Mouse (Mus musculus): Measurements from ENCODE around the gene Wdfy3. TPM values are rescaled to one million over a fixed set of nuclear protein-coding genes. Genes with fewer than 3 reads are reported as not detected.

The Wdfy3 gene
- total RNA-seq, 1 experiment from 2014 or later: 11.2 TPM

DNA sequence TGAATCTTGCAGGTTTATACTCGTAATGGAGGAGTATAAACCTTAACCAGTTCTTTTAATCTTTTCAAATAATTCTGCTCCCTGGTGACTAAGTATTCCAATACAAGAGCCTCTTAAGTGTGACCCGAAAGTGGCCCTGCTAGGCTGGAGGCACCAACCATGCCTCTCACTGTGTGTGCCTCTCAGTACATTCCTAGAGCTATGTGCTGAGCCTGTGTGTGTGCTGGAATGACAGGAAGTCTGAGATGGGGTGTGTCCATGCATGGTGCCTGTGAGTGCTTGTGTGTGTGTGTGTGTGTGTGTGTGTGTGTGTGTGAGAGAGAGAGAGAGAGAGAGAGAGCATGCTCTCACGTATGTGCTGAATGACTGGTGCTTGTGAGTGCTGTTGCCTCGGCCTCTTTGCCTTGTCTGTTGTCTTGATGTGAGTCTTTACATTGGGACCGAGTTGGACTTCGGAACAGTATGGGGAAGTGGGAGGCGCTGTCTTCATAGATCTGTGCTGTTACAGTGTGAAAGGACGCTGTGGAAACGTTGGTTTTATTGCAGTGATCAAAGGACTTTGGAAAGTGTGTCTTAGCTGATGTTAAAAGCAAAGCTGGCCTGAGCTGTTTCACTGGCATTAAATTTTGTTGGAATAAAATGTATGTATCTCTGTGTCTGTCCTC lies 267.2 kb downstream of the Wdfy3 start:
- ATAC-seq (replicated peaks in 1 of 2; ENCODE audit: insufficient read depth in 1 of 2, low FRiP score in 2 of 2, low TSS enrichment in 1 of 2, low read depth in 1 of 2, poor library complexity in 2 of 2, severe bottlenecking in 2 of 2): no peak

DNA sequence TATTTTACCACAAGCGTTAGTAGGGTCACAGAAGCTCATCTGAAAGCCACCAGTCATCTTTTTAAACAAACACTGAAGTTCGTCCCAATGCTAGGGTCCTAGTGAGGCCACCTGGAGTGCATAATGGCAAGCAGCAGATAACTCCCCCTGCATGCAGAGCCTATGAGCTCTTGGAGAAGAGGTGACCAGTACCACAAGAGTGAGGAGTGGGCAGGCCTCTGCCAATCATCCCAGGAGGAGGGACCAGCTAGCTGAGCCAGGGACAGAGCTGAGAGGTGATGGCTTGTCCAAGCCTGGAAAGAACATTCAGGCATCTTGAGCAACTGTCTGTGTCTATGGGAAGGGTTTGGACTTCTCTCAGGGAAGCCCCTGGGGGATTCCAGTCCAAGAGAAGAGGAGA lies 267.8 kb downstream of the Wdfy3 start:
- no peak for ATAC-seq (replicated peaks in 1 of 2; ENCODE audit: insufficient read depth in 1 of 2, low FRiP score in 2 of 2, low TSS enrichment in 1 of 2, low read depth in 1 of 2, poor library complexity in 2 of 2, severe bottlenecking in 2 of 2)

DNA sequence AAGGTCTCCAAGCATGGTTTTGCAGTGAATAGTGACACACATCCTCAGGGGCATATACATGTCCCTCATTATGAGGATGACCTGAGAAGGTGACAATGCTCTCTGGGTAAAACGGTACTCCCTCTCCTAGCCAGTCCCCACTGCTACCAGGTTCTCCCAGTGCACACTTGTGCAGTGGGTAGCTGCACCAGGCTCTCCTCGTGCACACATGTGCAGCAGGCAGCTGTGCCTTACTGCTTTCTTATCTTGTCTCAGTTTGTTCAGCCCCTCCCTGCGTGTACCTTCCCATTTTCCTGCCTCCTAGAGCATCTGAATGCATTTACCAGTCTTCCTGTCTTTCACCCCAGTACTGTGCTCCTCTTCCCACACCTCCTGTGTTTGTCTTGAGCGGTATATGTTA lies 277.1 kb downstream of the Wdfy3 start:
- ATAC-seq (replicated peaks in 1 of 2; ENCODE audit: insufficient read depth in 1 of 2, low FRiP score in 2 of 2, low TSS enrichment in 1 of 2, low read depth in 1 of 2, poor library complexity in 2 of 2, severe bottlenecking in 2 of 2): no peak; a peak in 1 of 4 replicates

DNA sequence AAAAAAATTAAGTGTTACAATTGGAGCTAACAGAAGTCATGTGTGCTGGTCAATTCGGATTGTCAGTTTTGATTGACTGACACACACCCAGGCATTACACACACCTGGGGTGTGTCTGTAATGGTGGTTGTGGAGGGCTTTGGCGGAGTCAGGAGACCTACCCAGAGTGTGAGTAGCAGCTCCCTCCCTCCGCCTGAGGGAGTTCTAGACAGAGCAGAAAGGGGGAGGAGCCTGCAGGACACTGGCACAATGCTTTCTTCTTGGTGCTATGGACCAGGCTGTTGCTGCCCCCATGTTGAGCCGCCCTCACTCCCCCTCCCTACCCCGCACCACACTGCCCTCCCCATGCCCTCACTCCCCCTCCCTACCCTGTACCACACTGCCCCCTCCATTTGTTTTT lies 279.2 kb downstream of the Wdfy3 start:
- ATAC-seq (replicated peaks in 1 of 2; ENCODE audit: insufficient read depth in 1 of 2, low FRiP score in 2 of 2, low TSS enrichment in 1 of 2, low read depth in 1 of 2, poor library complexity in 2 of 2, severe bottlenecking in 2 of 2): no peak

DNA sequence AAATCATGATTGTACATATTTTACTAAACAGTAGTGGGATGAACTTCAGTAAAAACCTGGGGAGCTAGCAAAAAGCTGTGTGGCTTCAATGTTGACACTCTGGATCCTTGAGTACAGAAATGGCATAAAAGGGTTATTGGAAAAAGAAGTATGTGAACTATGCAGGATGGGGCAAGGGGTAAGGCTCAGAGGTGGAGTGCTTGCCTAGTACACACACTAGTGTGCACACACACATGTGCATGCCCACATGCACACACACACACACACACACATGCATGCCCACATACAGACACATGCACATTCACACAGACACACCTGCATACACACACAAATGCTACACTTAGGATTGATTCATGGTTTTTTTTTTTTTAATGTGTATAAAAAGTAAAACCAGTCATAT lies 280.0 kb downstream of the Wdfy3 start:
- no peak for ATAC-seq (replicated peaks in 1 of 2; ENCODE audit: insufficient read depth in 1 of 2, low FRiP score in 2 of 2, low TSS enrichment in 1 of 2, low read depth in 1 of 2, poor library complexity in 2 of 2, severe bottlenecking in 2 of 2)

- ATAC-seq (replicated peaks in 1 of 2; ENCODE audit: insufficient read depth in 1 of 2, low FRiP score in 2 of 2, low TSS enrichment in 1 of 2, low read depth in 1 of 2, poor library complexity in 2 of 2, severe bottlenecking in 2 of 2): peak; percentile 88
Measured at GRCm38 (mm10) chr5:101785921-101786614, 283.7 kb downstream of the Wdfy3 start.

DNA sequence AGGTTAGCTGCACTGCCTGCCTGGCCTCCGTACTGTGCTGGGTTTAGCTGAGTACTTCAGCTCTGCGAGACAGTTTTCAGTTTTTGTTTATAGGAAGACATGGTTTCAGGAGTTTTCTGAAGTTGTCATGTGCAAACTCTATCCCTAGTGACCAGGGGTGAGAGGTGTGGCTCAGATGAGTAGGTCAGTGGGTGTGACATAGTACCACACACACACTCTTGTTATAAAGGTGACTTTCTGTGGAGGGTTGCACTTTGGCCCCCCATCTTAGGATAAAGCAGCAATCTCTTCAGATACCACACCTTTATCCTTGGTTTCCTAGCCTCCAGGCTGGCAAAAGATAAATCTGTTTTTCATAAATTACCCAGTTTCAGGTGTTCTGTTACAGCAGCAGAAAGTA lies 284.9 kb downstream of the Wdfy3 start:
- no peak for ATAC-seq (replicated peaks in 1 of 2; ENCODE audit: insufficient read depth in 1 of 2, low FRiP score in 2 of 2, low TSS enrichment in 1 of 2, low read depth in 1 of 2, poor library complexity in 2 of 2, severe bottlenecking in 2 of 2)

DNA sequence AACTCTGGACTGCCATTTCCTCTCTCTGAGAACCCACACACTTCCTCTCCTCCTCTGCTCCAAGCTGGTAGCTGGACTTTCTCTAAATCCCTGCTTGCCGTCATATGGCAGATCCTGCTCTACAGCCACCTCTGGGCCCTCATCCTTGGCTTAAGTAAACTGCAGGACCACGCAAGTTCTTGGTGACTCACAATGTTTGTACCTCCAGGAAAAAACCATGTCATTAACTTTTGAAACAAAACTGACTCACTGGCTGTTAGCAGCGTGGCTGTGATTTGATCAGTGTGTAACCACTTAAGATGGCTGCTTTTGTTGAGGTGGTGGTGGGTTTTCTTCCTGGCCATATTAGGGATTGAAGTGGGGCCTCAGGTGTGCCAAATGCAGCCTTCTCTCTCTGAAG lies 285.4 kb downstream of the Wdfy3 start:
- ATAC-seq (replicated peaks in 1 of 2; ENCODE audit: insufficient read depth in 1 of 2, low FRiP score in 2 of 2, low TSS enrichment in 1 of 2, low read depth in 1 of 2, poor library complexity in 2 of 2, severe bottlenecking in 2 of 2): no peak
